Mouse (Mus musculus) left cerebral cortex, adult 11 months (tissue): ENCODE results near the gene Sdc4.

Experiments used
- DNase-seq: peaks from one replicate; pipeline ENCODE4 v3.0.0; 2022; ENCODE audit warnings: low spot score

Sdc4 gene

GRCm38 (mm10) chr2:164431676-164432465, 11.8 kb downstream of the Sdc4 start:
- DNase-seq: no peak

GRCm38 (mm10) chr2:164430697-164431096, 13.0 kb downstream of the Sdc4 start:
- DNase-seq: no peak

GRCm38 (mm10) chr2:164429881-164430615, 13.6 kb downstream of the Sdc4 start:
- DNase-seq: no peak

GRCm38 (mm10) chr2:164428451-164428850, 15.2 kb downstream of the Sdc4 start:
- no peak for DNase-seq

- DNase-seq: no peak
Observed at GRCm38 (mm10) chr2:164426952-164427351, 16.7 kb downstream of the Sdc4 start.

GRCm38 (mm10) chr2:164426121-164426520, 17.6 kb downstream of the Sdc4 start:
- DNase-seq: no peak

GRCm38 (mm10) chr2:164425401-164425800, 18.3 kb downstream of the Sdc4 start:
- no peak for DNase-seq

- DNase-seq: no peak
Observed at GRCm38 (mm10) chr2:164424406-164424805, 19.3 kb downstream of the Sdc4 start.

- DNase-seq: no peak
Observed at GRCm38 (mm10) chr2:164423464-164423863, 20.2 kb downstream of the Sdc4 start.

GRCm38 (mm10) chr2:164422675-164423393, 20.9 kb downstream of the Sdc4 start:
- DNase-seq: no peak

GRCm38 (mm10) chr2:164421979-164422378, 21.7 kb downstream of the Sdc4 start:
- DNase-seq: no peak

GRCm38 (mm10) chr2:164421306-164421705, 22.4 kb downstream of the Sdc4 start:
- no peak for DNase-seq

- DNase-seq: no peak
Observed at GRCm38 (mm10) chr2:164419489-164419888, 24.2 kb downstream of the Sdc4 start.

- DNase-seq: no peak
Observed at GRCm38 (mm10) chr2:164418308-164418875, 25.3 kb downstream of the Sdc4 start.

GRCm38 (mm10) chr2:164417198-164417597, 26.5 kb downstream of the Sdc4 start:
- no peak for DNase-seq

GRCm38 (mm10) chr2:164414581-164414980, 29.1 kb downstream of the Sdc4 start:
- DNase-seq: no peak

- no peak for DNase-seq
Observed at GRCm38 (mm10) chr2:164414167-164414566, 29.5 kb downstream of the Sdc4 start.

GRCm38 (mm10) chr2:164407708-164408107, 36.0 kb downstream of the Sdc4 start:
- DNase-seq: peak; percentile 44

- no peak for DNase-seq
Observed at GRCm38 (mm10) chr2:164405519-164405918, 38.2 kb downstream of the Sdc4 start.

- no peak for DNase-seq
Observed at GRCm38 (mm10) chr2:164405060-164405459, 38.6 kb downstream of the Sdc4 start, which contains the start of gene Matn4. TSS of gene Matn4 (minus strand) at chr2:164405160.

GRCm38 (mm10) chr2:164404082-164404990, 39.4 kb downstream of the Sdc4 start:
- DNase-seq: no peak
